Mouse (Mus musculus): ENCODE measurements around the gene Cela3b.

DNA sequence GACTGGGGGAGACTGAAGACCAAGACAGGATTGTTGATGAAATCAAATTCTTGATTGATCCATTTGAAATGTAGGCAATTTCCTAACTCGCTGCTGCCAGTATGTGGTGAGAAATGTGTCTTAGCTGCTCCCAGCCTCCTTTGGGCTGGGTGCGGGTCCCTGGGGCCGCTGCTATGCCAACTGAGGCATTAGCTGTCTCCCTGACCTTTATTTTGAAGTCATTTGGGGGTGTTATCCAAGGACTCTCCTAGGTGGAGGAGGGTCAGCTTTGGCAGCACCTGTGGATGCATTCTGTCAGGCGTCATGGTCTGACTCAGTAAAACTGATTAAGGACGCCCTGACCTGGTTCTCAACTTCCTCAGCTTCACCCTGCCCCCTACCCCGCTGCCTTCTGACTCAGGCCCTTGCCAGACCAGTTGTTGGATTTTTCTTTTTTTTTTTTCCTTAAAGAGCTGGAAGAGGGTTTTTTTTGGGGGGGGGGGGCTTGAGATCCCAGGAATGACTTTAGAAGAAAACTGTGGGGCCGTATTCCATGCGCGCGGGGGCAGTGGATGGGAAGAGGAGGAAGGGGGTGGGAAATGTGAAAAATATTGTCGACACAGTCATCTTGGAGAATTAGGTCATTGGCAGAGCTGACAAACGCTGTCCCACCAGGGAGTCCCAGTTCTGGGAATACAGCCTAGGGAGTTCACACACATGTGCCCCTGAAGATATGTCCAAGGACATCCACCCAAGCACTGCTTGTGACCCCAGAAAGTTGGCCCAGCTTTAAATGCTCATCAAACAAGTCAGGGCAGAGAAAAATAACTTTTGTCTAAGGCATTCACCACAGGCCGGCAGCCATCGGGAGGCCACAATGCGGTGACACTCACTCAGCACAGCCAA is 33.5 kb downstream of the Cela3b start:
- TF ChIP-seq CTCF (IDR thresholded peaks at IDR 0.05; ENCODE audit: low read depth) (no peak), EP300 (IDR thresholded peaks at IDR 0.05; ENCODE audit: low read depth) (no peak)
